Mouse (Mus musculus): ENCODE measurements around the gene Ncs1.

DNA sequence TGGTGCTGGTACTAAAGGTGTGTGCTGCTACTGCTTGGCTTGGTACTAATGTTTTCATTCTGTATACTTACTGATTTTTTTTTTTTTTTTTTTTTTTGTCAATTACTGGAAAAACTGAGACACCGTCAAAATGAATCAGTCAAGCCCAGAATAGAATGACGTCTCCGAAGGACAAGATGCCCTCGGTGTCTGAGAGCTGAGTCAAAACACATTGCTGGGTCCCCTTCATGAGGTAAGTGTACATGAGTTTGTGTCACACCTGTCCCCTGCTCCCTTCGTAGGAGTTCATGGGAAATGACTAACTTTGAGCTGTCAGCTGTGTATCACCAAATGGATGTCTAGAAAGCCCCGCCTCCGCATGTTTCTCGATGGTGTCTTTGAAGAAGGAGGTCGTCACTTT, 57.6 kb downstream of the Ncs1 start:
- no peak for TF ChIP-seq CTCF (IDR thresholded peaks at IDR 0.05; ENCODE audit: low read depth)
- no peak for TF ChIP-seq EP300 (optimal IDR thresholded peaks at IDR 0.05)
